Mouse (Mus musculus) embryo, embryonic 10 days (tissue): Measurements from ENCODE around the gene D830030K20Rik.
"Not testable (repeated sequence)": the region's sequence is repeated elsewhere in the genome, so short reads cannot be mapped to it uniquely, and the experiment has no call there.

ENCODE experiments used
- DNase-seq: peaks from one replicate; pipeline ENCODE4 v3.0.0-alpha.2; 2015; ENCODE audit warnings: low spot score

D830030K20Rik gene

DNA sequence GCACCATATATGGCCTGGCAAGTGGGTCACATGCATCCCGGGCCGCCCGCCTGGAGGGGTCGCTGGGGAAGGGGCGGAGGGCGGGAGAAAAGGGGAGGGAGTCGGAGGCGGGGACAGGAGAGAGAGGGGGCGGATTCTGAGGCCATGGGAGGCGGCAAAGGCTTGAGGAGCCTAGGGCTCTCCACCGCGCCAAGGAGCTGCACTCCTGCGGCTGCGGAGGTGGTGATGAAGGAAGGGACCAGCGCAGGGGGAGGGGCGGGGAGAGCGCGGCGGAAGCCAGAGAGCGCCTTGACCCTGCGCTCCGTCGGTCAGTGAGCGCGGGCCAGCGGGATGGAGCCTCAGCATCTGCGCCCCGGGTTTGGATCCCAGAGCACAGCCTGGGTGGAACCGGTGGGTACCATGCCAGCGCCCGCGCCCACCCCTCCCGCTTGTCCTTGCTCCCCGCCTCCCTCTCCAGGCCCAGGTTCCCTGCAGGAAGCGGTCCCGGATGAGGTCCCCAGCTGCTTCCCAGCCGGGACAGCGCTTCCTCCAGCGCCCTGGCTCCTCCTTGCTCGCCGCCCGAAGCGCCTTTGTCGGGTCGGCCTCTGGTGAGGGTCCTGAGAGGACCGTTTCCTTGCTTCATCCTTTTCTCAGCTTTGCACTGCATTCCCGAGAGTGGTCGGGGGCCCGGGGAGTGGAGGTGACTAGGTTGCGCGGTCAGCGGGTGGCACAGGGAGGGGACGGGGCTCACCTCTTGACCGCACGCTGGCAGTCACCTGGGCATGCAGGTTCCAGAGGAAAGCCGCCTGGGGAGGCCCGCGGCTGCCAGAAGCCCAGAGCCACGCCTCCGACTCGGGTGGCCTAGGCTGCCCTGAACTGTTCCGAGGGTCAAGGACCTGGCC, at the start of gene D830030K20Rik:
D830030K20Rik (plus strand) TSS at position 217 of the 881 bp plus-strand sequence.
- peak; percentile 3 for DNase-seq

DNA sequence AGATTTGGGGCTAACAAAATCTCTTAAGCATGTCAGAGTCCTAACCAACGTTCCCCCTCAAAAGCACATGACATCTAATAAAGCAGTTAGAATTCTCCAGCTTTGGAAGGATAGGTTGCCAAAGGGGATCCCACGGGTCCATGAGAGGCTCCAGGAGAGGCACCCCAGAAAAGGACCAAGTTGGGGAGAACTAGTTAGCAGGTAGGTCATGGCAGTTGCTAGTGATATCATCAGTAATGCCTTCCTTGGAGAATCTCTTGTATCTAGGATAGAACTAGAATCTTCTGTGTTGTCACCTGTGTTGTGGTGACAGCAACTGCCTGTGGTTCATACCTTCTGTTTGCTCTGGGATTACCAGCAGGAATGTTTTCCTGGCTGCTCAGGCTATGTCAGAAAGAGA, 20.3 kb upstream of the D830030K20Rik start, which contains the start of gene Gm5795:
Gm5795 (plus strand) TSS at position 301 of the 400 bp plus-strand sequence.
- not testable (repeated sequence) for DNase-seq

DNA sequence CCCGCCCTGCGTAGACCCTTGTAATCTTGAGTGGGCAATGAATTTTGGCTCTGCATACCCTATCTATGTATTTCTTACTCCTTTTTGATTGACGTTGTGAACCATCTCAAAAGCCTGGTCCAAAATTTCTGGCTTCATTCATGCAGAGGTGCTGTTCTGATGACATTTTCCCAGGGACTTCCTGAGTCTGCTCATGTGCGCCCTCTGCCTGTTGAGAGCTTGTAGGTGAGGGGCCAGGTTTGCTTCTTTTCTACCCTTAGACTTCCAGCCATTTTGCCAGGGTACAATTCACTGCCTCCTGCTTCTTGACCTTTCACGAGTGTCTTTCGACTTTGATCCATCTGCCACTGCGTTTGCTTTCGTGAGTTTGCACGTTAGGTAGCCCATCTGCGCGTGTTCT, 1.1 kb downstream of the D830030K20Rik start:
- DNase-seq, result peak; percentile 49

DNA sequence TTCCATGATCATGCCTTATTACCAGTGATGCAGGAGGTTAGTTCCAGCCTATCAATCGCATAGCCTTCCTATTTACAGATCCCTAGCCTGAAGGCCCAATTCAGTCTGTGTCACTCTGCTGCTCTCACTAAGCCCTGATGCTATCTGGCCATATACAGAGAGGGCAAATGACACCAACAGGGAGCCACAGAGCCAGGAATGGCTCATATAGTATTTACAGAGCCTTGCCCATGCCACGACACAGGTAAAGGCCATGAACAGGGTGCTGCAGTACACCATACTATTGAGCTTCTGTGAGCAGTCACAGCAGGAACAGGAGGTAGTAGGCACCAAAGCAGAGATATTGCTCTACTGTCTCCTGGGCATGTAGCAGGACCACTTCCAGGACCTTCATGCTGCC, 54.2 kb downstream of the D830030K20Rik start:
- DNase-seq, result peak; percentile 2
